Mouse (Mus musculus) kidney, postnatal 10 days (tissue): ENCODE data around the gene Pxmp4.

ENCODE experiments used
- DNase-seq: peaks from one replicate; pipeline ENCODE4 v3.0.0; 2021; ENCODE audit warnings: mixed read lengths

Gene Pxmp4

DNA sequence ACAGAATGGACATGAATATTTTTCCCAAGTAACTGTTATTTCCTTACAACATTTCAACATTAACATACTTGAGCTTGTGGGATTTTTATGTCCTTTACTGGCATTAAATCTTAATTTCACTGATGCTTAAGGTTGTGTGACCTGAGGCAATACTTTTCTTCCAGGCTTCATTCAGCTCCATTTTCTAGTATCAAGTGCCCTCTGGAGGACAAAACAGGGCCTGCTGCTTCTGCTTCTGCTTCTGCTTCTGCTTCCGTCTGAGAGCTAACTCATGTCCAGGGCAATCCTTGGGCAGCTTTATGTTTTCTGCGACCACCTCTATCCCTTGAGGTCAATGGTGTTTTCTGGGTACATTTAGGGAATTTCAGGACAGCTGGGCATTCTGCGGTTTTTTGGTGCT is 63.8 kb downstream of the Pxmp4 start:
- DNase-seq: peak; percentile 75

DNA sequence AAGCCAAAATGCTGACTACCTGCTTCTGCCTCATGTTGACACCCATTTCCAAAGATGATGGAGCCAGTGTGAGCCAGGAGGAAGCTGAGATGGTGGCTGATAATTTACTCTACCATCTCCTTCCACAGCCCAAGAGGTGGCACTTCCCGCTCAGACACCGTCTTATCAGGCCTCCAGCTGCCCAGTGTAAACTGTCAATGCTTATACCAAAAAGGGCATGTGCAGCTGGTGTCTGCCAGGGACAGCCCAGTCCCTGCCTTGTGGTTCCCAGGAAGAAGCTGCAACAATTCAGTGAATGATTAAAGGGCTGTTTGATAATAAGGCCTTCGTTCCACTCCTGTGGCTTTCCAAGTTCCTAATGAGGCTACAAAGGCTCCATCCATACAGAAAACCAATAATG is 64.8 kb downstream of the Pxmp4 start:
- DNase-seq: no peak

- no peak for DNase-seq
These were observed 65.2 kb downstream of the Pxmp4 start for GRCm38 (mm10) chr2:154538310-154538709.
